Mouse (Mus musculus) left cerebral cortex, adult 2 months (tissue): ENCODE results near the gene Acot1. TPM values are rescaled to one million over a fixed set of nuclear protein-coding genes. Genes with fewer than 3 reads are reported as not detected.
"Not testable (repeated sequence)": the region's sequence is repeated elsewhere in the genome, so short reads cannot be mapped to it uniquely, and the experiment has no call there.

Experiments
- DNase-seq, 2 experiments: peaks; one replicate each; pipeline ENCODE4 v3.0.0; 2021 to 2022; ENCODE audit warnings: low spot score in 2 of 2, mixed read lengths in 1 of 2; ENCODE audit errors: extremely low spot score in 1 of 2
- H3K27ac ChIP-seq: fragments of 200-600 bp; 2 replicates; pipeline ENCODE4 v1.8.1; 2022
- H3K4me3 ChIP-seq: fragments of 200-600 bp; 2 replicates; pipeline ENCODE4 v1.8.1; 2022
- CTCF ChIP-seq: fragments of 200-600 bp; IDR thresholded peaks from 2 replicates; pipeline ENCODE4 v1.8.1; 2022; ENCODE audit warnings: antibody characterized with exemption, mild to moderate bottlenecking, moderate library complexity
- intact Hi-C: fragments of 180-260 bp; cut with DNase I; formaldehyde crosslinking; loops from one replicate; pipeline ENCODE4 v1.15.1; 2025
- long read RNA-seq, 2 experiments: library from polyadenylated mRNA; stranded (forward); transcript quantifications; one replicate each; pipeline ENCODE4 v2.0.0; 2021; ENCODE audit warnings: borderline mapping rate in 2 of 2
- total RNA-seq, 2 experiments: library from RNA; stranded (reverse); gene quantifications; 2 replicates each; pipeline ENCODE4 v1.2.3; 2021

Acot1 gene
- 10 to 100 TPM; 12.8 to 13.3 TPM for total RNA-seq
- long read RNA-seq, experiment 1, transcript Acot1-201 (3 exons, 2,272 nt): major isoform, 11 of 12 reads
- long read RNA-seq, experiment 1, partial matches to known transcripts: 0 of 12 reads
- long read RNA-seq, experiment 1, other reads (novel, unspliced or antisense): 1 of 12 reads
- long read RNA-seq, experiment 2, transcript Acot1-201 (3 exons, 2,272 nt): major isoform, 8 of 8 reads
- long read RNA-seq, experiment 2, partial matches to known transcripts: 0 of 8 reads
- long read RNA-seq, experiment 2, other reads (novel, unspliced or antisense): 0 of 8 reads

GRCm38 (mm10) chr12:84009171-84009965 lies at the start of gene Acot1:
TSS of gene Acot1 (plus strand) at chr12:84009490.
- intact Hi-C loops: not testable (repeated sequence)
- Histone ChIP-seq H3K27ac (peak within 1 kb of the TSS; percentile 36; the same call in 1 of the 2 replicates), H3K4me3 (peak within 1 kb of the TSS; percentile 50)
- peak; percentile 37 to 57 for DNase-seq

- no peak overlapping the region for H3K27ac ChIP-seq
- DNase-seq: no peak
- no peak for TF ChIP-seq CTCF
- H3K4me3 ChIP-seq: no peak overlapping the region
- intact Hi-C loops: no loop called here
Observed at GRCm38 (mm10) chr12:83965235-83965634, 44.1 kb upstream of the Acot1 start.

- Histone ChIP-seq H3K27ac (no peak overlapping the region), H3K4me3 (no peak overlapping the region)
- intact Hi-C loops: loop anchor here (1.0 to 10.0 kb wide), 3 partner anchors 59 to 303 kb away; no protein-coding TSS in a partner anchor
- DNase-seq: peak; percentile 31 to 32
- peak; percentile 80 for TF ChIP-seq CTCF
Observed at GRCm38 (mm10) chr12:83972117-83972516, 37.2 kb upstream of the Acot1 start.

- TF ChIP-seq CTCF: no peak
- no peak overlapping the region for H3K4me3 ChIP-seq
- H3K27ac ChIP-seq: no peak overlapping the region
- intact Hi-C loops: loop anchor here (10.0 kb wide), 1 partner anchor 296 kb away; no protein-coding TSS in a partner anchor
- no peak for DNase-seq
Observed at GRCm38 (mm10) chr12:83978862-83979261, 30.4 kb upstream of the Acot1 start.

- Histone ChIP-seq H3K4me3 (no peak overlapping the region), H3K27ac (no peak overlapping the region)
- TF ChIP-seq CTCF: no peak
- no peak for DNase-seq
- intact Hi-C loops: no loop called here
Observed at GRCm38 (mm10) chr12:83981615-83982014, 27.7 kb upstream of the Acot1 start.

- H3K27ac ChIP-seq: no peak within 1 kb of the TSS
- no peak for DNase-seq
- H3K4me3 ChIP-seq: no peak within 1 kb of the TSS
- intact Hi-C loops: loop anchor here (5.0 kb wide), 1 partner anchor 48 kb away; no protein-coding TSS in a partner anchor
- no peak for TF ChIP-seq CTCF
Observed at GRCm38 (mm10) chr12:83984752-83985151, 24.5 kb upstream of the Acot1 start, which contains the start of gene Heatr4. TSS of gene Heatr4 (minus strand) at chr12:83984852.

GRCm38 (mm10) chr12:83987242-83987582 lies 22.1 kb upstream of the Acot1 start:
- TF ChIP-seq CTCF: no peak
- DNase-seq: no peak
- intact Hi-C loops: loop anchor here (5.0 kb wide), 1 partner anchor 45 kb away; no protein-coding TSS in a partner anchor
- peak overlapping the region; percentile 92 for H3K27ac ChIP-seq
- H3K4me3 ChIP-seq: peak overlapping the region; percentile 59

GRCm38 (mm10) chr12:83987583-83988441 lies 21.5 kb upstream of the Acot1 start, which contains the start of gene Acot2:
TSS of gene Acot2 (plus strand) at chr12:83987861.
- DNase-seq: peak; percentile 66 to 71
- Histone ChIP-seq H3K4me3 (peak within 1 kb of the TSS; percentile 59), H3K27ac (peak within 1 kb of the TSS; percentile 92)
- peak; percentile 67 for TF ChIP-seq CTCF
- intact Hi-C loops: loop anchor here (5.0 kb wide), 1 partner anchor 44 kb away; no protein-coding TSS in a partner anchor

GRCm38 (mm10) chr12:83988483-83988882 lies 20.8 kb upstream of the Acot1 start:
- intact Hi-C loops: loop anchor here (5.0 kb wide), 1 partner anchor 44 kb away; no protein-coding TSS in a partner anchor
- Histone ChIP-seq H3K27ac (peak overlapping the region; percentile 92), H3K4me3 (peak overlapping the region; percentile 59)
- TF ChIP-seq CTCF: no peak
- no peak for DNase-seq

GRCm38 (mm10) chr12:83989378-83989777 lies 19.9 kb upstream of the Acot1 start:
- peak; percentile 13 for TF ChIP-seq CTCF
- Histone ChIP-seq H3K27ac (no peak overlapping the region), H3K4me3 (no peak overlapping the region)
- intact Hi-C loops: loop anchor here (5.0 kb wide), 1 partner anchor 43 kb away; no protein-coding TSS in a partner anchor
- no peak for DNase-seq

- Histone ChIP-seq H3K27ac (no peak overlapping the region), H3K4me3 (no peak overlapping the region)
- intact Hi-C loops: no loop called here
- no peak for DNase-seq
- no peak for TF ChIP-seq CTCF
Observed at GRCm38 (mm10) chr12:83997221-83997620, 12.1 kb upstream of the Acot1 start.
